Mouse (Mus musculus): ENCODE data around the gene Lipc.
A peak's percentile ranks its signal among the peaks of the same experiment; 100 is the strongest.
"Not testable (repeated sequence)": the region's sequence is repeated elsewhere in the genome, so short reads cannot be mapped to it uniquely, and the experiment has no call there.

The Lipc gene

DNA sequence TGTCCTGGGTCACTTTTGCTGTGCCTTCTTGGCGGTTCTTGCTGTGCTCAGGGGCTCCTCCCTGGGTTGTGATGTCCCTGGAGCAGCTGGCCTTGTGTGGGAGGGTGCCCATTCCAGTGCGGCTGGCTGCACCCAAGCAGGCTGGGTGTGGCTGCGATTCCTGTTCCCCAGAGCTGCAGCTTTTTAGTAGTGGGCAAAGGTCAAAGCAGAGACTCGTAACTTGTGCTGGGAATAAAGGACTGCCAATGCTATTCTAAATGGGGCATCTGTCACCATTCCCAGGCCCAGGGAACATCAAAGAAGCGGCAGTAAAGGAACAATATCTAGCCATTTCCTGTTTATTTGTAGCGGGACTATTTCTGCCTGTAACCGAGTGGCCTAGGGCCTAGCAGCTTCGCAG is 88.7 kb downstream of the Lipc start:
- peak; percentile 50 to 58 for DNase-seq (ENCODE audit: low spot score in 2 of 2)

DNA sequence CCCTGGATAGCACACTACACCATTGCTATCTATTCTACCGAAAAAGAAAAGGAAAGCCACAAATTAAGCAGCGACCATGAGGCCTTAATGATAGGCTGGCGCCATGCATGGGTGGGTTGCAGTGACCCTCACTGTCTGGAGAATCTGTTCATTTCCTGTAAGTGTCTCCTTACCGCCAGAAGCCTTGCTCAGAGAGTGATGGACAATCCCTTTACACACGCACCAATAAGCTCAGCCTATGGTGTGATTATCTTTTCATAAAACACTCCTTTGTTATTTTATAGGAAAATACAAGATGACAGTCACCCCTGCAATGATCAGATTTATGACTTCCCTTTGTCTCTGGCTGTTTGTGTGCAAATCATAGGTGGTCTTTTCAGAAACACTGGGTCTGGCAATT is 92.8 kb downstream of the Lipc start:
- DNase-seq (ENCODE audit: low spot score in 2 of 2): no peak

DNA sequence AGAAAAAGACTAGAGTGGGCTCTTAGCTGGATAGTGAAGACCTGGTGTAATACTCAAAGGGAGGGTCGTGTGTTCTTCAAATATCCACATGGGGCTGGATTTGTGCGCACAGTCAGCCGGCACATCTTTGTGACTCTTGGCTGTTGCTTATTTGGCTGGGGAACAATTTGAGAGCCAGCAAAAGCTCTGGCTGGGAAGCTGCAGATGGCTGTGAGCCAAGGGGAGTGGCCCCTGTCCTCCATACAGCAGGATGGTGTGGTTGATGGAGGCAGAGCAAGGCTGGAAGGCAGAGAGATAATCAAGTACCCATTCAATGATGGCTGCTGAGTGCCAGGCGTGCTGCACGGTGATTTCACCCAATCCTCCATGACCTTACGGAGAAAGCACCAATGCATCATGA is 96.2 kb downstream of the Lipc start:
- peak in 1 of 2 experiments; percentile 78 for DNase-seq (ENCODE audit: low spot score in 2 of 2)

DNA sequence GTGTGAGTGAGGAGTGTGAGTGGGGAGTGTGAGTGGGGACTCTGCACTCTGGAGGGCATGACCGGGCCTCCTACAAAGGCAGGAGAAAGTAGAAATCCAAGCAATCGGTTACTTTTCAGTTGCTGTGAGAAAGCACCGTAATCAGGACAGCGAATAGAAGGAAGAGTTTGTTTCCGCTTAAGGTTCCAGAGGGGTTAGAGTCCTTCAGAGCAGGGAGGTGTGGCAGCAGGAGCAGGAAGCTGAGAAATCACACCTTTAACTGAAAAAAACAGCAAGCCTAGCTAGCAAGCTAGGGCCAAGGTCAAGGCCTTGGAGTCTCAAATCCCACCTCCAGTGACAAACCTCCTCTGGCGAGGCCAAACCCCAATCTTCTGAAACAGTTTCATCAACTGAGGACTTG is 97.1 kb downstream of the Lipc start:
- no peak for DNase-seq (ENCODE audit: low spot score in 2 of 2)

DNA sequence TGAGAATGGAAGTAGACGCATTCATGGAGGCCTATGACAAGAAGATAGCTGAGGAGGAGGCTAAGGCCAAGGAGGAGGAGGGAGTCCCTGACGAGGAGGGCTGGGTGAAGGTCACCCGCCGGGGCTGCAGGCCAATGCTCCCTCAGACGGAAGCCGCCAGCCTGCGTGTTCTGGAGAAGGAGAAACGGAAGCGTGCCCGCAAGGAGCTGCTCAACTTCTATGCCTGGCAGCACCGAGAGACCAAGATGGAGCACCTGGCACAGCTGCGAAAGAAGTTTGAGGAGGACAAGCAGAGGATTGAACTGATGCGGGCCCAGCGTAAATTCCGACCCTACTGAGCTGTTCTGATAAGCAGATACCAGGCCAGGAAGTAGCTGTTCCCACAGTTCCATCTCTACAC is 98.9 kb downstream of the Lipc start:
- DNase-seq (ENCODE audit: low spot score in 2 of 2): not testable (repeated sequence)

DNA sequence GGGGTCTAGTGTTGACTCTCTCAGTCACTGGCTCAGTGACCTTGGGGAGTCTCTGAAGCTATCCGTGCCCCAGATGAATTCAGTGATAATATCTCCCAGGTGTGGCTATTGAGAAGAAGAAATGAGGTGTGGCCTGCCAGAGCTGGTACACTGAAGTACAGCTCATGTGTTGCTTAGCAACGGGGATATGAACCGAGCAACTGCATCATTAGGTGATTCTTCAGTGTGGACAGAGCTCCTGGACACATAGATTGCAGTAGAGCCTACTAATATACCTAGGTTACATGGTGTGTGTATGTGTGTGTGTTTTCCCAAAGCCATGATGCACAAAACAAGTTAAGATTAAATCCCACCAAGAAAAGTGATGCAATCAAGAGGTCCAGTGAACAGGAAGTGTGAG is 100.5 kb downstream of the Lipc start:
- DNase-seq (ENCODE audit: low spot score in 2 of 2): no peak

DNA sequence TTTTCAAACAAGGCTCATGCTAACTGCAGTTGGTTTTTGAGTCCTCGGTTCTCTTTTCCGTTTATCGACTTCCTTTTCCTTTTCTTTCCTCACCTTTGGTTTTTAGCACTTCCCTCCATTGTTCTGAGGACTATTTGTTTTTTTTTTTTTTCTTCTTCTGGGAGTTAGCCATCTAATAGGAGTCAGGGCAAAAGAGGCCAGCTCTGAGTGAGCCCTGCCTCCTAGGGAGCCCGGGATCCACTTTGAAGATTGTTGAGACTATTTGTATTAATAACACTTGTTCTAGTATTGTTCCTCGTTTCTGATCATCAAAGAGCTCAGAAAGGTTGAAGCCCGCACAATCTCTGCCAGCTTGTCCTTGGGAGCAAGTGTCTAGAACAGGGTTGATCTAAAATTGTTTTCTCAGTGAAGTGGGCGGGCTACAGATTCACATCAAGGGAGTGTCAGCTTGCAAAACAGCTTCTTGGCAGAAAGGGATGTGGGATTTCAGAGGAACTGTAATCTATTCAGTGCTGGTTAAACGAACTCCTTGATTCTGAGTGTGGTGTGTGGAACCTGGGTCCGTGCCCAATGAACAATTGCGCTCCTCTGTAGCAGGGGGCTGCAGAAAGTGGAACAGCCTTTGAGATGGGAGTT is 103.8 kb downstream of the Lipc start:
- peak in 1 of 2 experiments; percentile 45 for DNase-seq (ENCODE audit: low spot score in 2 of 2)

DNA sequence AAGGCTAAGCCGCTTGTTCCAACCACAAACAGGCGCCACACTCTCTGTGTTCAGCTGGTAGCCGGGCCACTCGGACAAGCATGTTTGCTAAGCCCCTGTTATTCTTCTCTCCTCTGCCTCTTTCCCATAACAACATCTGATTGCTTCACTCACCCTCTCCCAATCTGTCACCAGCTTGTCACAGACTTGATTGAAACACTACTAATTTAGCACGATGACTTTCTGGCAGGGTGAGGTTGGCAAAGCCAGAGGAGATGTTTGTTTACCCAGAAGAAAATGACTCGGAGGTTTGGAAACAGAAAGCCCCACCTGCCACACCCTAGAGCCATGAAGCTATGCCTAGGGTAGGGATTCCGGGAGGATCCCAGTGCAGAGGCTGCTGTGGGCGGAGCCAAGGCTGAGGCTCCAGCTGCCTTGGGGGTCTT is 104.4 kb downstream of the Lipc start:
- DNase-seq (ENCODE audit: low spot score in 2 of 2): peak; percentile 68 to 69

DNA sequence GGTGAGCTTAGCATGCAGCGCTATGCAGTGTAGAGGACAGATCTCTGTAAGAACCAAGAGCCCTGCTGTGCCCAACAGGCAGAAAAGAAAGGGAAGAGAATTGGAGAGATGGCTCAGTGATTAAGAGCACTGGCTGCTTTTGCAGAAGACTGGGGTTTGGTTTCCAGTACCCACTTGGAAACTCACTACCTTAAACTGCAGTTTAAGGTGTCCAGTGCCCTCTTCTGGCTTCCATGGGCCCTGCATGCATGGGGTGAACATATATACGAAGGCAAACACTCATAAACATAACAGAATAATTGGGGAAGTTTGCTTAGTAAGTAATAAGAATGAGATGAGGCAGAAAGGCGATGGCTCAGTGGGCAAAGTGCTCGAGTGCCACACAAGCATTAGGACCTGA is 108.8 kb downstream of the Lipc start:
- DNase-seq (ENCODE audit: low spot score in 2 of 2): no peak

DNA sequence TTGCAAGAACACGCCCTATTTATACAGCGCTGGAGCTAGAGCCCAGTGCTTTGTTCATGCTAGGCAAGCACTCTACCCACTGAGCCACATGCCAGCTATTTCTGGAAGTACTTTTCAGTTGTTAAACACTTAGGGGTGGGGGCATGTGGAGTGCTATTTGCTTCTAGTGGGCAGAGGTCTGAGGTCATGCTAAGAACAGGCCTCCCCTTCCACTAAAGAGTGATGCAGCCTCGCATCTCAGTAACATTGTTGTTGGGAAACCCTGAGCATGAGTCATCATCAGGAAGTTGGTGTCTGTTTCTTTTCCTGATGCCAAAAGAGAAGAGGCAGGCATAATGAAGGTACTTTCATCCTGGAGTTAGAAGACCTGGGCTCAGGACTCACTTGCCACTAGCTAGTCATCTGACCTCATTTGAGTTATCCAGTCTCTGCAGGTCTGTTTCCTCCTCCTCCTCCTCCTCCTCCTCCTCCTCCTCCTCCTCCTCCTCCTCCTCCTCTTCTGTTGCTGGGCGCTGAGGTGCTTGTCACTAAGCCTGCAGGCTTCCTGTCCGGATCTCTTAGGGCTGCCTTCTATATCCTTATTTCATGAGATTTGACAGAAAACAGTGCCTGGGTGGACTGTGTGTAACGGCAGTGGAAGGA is 109.6 kb downstream of the Lipc start:
- DNase-seq (ENCODE audit: low spot score in 2 of 2): no peak

DNA sequence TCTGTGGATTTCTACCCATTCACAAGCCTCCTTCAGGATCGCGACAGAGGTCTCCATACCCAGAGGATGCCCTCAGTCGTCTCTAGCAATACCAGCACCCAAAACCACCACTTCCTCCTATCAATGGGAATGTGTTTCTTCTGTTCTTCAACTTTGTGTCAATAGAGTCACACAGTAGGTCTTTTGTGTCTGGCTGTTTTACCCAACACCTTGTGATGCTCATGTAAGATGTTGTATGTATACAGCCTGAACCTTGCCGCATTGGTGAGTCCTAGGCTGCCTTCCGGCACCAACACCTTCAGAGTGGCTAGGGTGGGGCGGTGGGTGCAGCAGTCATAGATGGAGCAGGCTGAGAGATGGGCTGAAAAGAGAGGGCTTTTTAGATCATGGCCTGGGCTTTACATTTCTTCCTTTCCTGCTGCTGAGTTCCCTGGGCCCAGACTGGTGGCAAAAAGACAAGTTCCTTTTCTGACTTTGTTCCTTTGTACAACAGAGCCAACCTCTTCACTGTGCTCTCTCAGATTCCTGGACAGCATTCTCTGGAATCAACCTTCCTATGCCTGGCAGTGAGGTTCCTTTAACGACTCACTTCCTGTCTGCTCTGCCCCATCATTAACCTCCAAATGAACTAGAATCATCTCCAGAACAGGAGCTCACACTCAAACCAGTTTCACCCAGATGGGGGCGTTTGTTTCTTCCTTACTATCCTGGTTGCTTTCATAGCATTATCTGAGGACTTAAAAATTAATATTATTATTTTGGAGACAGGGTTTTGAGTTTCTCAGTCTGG is 110.4 kb downstream of the Lipc start:
- DNase-seq (ENCODE audit: low spot score in 2 of 2): no peak

DNA sequence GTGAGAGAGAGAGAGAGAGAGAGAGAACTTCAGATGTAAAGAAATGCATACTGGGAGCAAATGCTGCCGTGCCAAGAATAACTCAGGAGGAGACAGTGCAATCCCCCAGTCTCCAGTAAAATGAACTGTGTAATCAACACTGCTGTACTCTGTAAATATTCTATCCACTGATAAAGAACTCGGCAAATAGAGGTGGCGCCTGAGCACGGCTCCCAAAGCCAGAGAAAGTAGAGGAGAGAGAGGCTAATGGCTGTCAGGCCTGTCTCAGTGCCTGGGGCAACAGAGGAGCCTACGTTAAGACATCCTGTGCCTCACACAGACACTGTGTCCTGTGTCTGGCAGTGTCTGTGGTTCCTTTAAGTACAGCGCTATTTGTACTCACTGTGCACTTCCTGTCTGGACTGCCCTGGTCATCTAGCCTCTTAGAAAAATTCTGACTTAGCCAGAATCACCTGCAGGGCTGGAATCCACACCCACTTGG is 111.1 kb downstream of the Lipc start:
- DNase-seq (ENCODE audit: low spot score in 2 of 2): no peak

DNA sequence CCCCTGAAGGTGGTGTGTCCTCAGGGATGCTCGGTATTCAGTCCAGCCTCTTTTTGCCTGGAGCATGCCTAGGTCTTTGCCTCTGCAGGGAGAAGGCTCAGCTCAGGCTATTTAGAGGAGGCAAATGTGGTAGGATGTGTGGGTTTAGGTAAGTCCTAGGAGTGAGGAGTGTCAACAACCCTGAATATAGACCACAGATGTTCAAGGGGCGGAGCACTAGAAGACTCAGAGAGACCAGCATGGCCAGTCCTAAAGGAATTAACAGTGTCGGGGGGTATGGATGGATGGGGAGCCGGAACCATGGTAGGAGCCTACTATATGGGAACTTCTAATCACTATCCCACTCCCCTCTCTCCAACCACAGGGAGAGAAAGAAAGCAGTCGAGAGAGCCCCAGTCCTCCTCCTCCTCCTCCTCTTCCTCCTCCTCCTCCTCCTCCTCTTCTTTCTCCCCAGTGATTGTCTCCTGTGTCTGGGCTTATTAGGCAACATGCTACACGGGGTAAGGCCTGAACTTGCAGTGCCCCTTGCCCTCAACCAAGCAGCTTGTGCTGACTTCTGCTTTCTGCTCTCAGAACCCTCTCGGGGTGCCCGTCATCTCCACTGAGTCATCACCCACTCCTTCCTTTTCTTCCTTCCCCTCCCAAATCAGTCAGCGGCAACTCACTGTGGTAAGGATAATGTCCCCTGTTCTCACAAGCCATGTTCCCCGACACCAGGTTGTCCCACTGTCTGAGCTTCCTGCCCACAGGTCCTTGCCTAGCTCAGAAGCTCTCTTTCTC is 113.7 kb downstream of the Lipc start:
- peak; percentile 60 to 63 for DNase-seq (ENCODE audit: low spot score in 2 of 2)

DNA sequence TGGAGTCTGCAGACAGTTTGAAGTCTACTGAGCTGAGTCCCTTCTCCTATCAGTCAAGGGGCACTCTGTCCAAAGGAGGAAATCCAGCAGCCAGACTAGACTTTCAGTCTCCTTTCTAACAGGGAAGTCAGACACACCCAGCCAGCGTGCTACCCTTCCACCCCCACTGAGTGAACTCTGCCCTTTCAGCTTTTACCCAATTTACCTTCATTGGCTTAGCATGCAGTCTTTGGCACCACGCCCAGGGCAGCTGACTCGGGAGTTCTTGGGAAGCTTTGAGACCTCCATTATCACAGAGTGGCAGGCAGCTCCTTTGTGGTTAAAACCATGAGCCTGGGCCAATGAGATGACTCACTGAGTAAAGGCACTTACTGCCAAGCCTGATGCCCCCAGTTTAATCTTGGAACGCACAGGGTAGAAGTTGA is 117.3 kb downstream of the Lipc start:
- peak; percentile 96 to 99 for DNase-seq (ENCODE audit: low spot score in 2 of 2)

DNA sequence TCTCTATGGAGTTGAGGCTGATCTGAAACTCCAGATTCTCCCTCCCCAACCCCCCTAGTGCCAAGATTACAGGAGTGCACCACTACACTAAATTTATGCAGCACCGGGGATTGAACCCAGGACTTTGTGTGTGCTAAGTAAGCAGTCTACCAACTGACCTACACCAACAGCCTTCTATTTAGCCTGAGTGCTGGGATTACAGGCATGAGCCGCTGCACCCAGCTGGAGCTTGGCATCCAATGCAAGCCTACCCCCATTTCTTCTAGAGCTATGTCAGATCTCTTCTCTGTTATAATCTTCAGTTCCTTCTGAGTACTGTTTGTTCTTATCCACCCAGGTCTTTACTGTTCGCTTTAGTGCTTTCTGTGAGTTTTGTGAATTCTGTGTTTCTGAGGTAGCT is 117.8 kb downstream of the Lipc start:
- peak; percentile 37 to 50 for DNase-seq (ENCODE audit: low spot score in 2 of 2)

DNA sequence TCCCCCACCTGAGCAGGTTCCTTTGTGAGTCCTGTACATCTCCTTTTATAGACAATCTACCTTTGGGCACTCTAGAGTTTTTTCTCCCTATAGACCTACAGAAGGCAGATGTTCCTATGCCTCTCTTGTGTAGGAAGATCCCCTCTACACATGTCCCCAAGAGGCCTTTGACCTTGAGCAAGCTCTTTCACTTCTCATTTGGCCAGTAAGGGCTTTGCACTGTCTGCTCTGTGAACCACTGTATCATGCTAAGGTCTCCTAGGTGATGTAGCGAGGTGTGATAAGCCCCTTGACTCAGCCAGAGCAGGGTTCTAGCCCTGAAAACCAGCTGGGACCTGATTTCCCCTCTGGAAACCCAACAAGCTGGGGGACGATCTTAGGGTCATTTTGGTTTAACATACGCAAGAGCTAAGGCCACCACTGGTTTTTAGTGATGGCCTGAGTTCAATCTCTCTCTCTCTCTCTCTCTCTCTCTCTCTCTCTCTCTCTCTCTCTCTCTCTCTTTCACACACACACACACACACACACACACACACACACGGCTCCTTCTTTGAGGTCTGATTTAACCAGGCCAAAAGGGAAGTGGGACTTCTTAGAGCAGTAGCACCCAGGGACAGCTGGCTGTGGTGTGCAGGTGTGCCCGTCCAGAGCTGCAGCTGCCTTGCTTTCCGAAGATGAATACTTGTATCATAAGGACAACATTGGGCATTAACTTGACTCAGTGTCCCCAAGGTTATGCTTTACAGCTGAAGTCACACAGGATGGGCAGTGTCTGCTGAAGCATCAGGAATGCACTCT is 118.7 kb downstream of the Lipc start:
- DNase-seq (ENCODE audit: low spot score in 2 of 2): peak; percentile 34 to 59

DNA sequence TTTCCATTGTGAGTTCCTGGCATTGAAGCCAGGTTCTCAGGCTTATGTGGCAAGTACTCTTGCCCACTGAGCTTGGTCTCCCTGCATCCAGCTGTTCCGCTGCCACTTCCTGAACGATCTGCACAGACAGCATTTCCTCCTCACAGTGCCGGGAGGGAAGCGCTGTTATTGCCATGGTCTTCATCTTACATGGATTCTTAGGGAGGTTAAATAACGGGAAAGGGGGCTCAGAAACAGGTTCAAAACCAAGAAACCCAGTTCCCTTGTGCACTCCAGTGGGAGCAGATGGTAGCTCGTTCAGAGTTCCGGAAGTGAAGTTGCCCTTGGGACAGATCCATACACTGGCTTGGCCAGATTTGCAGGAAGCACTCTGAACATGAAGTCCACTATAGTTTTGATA is 119.8 kb downstream of the Lipc start:
- no peak for DNase-seq (ENCODE audit: low spot score in 2 of 2)

DNA sequence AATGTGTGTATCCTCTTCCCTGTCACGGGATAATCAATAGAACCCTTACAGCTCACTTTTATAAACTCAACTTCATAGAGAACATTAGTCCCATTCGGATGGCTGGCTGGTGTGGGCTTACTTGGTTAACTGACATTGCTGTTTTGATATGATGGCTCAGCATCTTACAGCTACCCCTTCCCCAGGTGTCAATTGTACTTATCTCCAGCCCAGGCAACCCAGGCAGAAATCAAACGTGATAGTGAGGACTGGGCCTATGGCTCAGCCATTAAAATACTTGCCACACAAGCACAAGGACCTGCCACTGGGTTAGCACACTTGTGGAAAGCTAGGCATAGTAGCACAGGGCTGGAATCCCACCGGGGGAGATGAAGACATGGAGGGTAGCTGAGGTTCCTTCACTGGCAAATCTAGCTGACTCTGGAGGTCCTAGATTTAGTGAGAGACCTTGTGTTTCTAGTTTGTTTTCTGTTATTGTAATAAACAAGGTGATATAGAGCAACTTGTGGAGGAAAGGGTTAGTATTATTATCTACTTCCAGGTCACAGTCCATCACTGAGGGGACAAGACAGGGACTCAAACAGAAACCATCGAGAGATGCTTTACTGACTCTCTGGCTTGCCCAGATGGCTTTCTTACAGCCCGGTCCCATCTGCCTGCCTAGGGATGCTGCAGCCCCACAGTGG is 121.0 kb downstream of the Lipc start:
- DNase-seq (ENCODE audit: low spot score in 2 of 2): no peak

DNA sequence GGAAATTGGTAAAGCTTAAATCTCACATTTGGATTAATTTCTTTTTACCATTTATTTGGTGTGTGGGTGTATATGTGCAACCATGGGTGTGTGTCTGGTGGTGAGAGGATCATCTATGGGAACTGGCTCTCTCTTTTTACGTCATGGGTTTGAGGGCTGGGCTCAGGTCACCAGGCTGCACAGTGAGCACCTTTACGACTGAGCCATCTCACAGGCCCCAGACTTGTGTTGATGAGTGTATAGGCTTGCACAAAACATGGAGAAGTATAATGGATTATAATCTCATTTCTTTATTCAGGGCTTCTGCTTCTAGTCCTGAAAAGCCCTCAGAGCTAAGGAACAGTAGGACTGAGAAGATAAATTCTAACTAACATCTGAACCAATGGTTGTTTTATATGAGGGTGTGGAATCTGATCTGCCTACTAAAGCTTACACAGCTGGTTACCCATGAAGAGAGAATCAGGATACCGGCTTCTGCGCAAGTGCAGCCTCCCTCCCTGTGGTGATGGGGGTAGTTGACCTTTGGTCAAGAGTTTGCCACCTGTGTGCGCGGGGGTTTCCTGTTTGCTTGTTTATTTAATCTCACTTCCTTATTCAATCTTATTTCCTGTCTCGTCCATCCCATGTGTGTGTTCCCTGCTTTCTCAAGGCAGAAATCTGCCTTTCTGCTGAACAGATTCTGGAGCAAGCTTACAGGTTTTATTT is 122.1 kb downstream of the Lipc start:
- no peak for DNase-seq (ENCODE audit: low spot score in 2 of 2)

DNA sequence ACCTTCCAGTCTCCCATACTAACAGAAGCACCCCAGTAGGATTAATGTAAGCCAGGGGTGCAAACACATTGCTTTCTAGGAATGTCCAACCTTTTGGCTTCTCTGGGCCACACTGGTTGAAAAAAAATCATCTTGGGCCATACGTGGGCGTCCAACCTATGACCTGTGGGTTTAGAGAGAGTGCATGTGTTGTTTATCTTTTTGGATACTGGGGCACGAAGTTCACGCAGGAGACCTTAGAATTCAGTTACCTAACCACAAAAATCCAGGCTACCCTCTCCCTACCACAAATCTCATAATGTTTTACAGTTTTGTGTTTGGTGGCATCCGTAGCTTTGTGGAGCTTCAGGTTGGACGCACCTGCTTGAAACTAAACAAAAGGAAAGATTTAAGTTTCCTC is 124.1 kb downstream of the Lipc start:
- DNase-seq (ENCODE audit: low spot score in 2 of 2): no peak

Measured in spleen, postnatal 10 days (tissue).